Mouse (Mus musculus): Measurements from ENCODE around the gene Gm45233. TPM values are rescaled to one million over a fixed set of nuclear protein-coding genes. Genes with fewer than 3 reads are reported as not detected.
"Not testable (repeated sequence)": the region's sequence is repeated elsewhere in the genome, so short reads cannot be mapped to it uniquely, and the experiment has no call there.

Gene Gm45233
- polyA plus RNA-seq (2017; shearing (Covaris generic)) = not detected

DNA sequence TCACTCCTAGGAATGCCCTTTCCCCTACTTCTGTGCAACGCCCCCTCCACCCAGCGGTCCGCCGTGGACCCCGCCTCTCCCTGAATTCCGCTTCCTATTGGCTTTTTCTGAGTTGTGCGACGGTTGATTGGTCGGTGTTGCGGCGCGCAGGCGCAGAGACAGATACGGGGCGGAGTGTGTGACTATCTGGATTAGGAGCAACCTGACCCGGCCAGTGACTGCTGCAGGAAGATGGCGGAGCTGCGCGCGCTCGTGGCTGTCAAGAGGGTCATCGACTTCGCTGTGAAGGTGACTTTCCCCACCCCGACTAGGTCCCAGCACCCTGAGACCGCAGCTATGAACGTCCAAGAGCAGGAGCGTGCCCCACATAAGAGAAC, at the start of gene Gm45233, which contains the start of gene Etfb:
Gene Gm45233, plus strand, starts transcription at position 212 of the 377 bp plus-strand sequence.
Gene Etfb, plus strand, starts transcription at position 167 of the 377 bp plus-strand sequence.
- peak; percentile 93 for ATAC-seq

DNA sequence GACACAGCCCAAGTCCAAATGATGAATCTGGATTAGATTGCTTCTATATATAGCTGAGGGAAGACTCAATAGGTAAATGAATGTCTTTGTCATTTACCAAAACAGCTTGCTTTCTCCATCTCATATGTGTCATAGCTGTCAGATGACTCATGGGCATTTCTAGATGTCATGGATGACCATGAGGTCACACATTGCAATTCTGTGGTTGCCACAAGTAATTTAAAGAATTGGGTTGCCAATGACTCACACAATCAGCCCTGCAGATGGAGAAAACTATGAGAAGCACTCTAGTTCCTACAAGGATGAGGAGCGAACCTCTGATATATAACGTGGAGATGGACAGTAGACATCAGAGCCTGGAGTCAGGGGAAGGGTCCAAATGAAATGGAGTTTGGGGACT, 44.4 kb upstream of the Gm45233 start:
- no peak for ATAC-seq

DNA sequence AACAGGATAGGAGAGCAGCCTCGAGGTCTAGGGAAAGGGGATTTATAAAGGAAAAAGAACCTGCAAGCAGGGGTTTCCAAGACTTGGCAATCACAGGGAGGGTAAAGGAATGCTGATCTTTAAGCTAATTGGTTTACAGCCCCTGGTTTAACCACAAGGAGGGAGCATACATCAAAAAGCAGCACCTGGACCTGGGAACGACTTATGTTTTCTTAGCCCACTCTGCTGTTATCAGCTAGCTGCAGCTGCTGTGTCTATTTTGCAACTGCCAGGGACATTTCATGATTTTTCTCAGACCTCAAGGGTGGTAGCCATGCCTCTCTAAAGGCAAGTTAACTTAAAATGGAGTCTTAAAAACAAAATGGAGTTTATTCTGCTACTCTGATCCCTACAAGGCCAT, 41.2 kb upstream of the Gm45233 start:
- no peak for ATAC-seq

DNA sequence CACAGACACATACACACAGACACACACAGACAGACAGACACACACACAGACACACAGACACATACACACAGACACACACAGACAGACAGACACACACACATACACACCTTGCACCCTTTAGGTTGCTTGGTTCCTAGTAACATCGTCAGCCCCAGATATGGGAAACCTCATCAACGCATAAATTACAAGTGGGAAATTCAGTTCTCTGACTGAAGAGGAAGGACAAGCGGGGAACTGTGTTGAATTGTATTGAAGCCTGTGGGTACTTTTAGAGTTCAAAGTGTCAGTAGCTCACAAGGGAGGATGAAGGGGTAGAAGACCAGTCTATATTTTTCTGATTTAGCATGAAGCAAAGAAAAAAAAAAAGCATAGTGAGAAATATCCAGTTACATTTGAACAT, 36.4 kb upstream of the Gm45233 start:
- no peak for ATAC-seq

DNA sequence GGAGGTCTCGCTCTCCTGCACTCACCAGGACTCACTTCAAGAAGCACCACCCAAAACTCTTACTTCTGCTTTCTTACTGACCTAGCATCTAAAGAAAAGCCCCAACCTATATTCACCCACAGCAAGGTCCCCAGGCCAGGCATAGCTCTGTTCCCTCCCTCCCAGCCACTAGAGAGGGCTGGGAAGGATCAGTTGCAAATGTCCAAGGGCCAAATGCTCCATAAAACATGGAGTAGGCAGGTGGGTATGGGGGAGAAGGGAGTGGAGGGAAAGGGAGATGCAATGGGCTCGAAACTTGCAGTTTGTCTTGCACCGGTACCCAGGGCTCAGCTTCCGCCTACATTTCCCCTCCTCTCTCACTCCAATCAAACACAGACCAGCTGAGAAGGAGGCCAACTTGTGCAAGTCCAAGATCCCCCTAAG, 35.8 kb upstream of the Gm45233 start, which contains the start of gene Siglecg:
Gene Siglecg, plus strand, starts transcription at position 74 of the 423 bp plus-strand sequence.
- no peak for ATAC-seq

DNA sequence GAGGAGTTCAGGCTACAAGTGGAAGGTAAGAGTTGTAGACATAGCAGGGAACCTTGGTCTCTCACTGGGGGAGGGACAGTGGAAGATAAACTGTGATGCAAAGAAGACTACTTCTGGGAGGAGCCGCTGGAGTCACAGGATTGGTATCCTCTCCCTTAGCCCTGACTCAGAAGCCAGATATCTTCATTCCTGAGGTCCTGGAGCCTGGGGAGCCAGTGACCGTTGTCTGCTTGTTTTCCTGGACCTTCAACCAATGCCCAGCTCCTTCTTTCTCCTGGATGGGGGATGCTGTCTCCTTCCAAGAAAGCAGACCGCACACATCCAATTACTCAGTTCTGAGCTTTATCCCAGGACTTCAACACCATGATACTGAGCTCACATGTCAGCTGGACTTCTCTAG, 34.8 kb upstream of the Gm45233 start:
- ATAC-seq = no peak

DNA sequence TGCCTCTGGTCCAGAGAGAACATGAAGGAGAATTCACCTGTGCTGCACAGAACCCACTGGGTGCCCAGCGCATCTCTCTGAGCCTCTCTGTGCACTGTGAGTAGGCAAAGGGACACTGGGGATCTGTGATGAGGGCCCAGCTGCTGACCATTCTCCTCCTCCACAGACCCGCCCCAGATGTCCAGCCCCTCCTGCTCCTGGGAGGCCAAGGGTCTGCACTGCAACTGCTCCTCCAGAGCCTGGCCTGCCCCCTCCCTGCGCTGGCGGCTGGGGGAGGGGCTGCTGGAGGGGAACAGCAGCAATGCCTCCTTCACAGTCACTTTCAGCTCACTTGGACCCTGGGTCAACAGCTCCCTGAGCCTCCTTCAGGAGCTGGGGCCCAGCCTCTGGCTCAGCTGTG, 32.2 kb upstream of the Gm45233 start:
- ATAC-seq = not testable (repeated sequence)

DNA sequence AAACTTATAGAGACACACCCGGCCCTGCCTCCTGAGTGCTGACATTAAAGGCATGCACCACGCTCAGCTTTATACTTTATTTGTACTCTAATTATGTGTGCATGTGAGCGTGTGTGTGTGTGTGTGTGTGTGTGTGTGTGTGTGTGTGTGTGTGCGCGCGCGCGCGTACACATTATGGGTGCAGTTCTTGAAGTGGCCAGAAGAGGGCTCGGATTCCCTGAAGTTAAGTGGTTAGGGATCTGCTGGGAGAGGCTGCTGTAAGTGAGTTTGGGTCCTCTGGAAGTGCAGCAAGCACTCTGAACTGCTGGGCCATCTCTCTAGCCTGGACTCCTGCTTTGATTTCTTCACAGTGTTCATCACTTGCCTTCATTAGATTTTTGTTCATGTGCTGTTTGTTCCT, 26.6 kb upstream of the Gm45233 start:
- ATAC-seq = no peak

DNA sequence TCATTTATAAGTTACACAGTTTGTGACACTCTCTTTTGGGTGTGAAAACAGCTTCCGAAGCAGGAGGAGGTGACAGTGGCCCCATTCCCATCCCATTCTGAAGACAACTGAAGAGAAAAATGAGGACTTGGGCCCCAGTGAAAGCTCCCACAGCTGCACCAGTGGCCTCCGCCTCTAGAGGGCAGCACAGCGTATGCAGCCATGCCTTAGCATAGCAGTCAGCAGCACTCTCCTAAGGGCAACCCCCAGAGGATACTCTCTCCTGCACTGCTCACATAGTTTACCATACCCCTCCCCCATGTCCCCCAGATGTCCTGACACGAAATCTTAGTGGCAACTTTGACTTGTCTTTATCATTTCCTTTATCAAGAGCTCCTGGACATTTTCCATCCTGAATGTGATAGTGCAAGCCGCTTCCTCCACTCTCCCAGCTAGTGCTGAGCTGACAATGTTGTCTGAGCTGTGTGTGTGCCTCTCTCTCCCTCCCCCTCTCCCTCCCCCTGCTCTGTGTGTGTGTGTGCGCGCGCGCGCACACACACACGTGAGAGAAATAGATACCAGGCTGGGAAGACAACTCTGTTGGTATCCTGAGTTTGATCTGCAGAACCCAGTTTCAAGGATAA, 20.8 kb upstream of the Gm45233 start:
- peak; percentile 94 for ATAC-seq

DNA sequence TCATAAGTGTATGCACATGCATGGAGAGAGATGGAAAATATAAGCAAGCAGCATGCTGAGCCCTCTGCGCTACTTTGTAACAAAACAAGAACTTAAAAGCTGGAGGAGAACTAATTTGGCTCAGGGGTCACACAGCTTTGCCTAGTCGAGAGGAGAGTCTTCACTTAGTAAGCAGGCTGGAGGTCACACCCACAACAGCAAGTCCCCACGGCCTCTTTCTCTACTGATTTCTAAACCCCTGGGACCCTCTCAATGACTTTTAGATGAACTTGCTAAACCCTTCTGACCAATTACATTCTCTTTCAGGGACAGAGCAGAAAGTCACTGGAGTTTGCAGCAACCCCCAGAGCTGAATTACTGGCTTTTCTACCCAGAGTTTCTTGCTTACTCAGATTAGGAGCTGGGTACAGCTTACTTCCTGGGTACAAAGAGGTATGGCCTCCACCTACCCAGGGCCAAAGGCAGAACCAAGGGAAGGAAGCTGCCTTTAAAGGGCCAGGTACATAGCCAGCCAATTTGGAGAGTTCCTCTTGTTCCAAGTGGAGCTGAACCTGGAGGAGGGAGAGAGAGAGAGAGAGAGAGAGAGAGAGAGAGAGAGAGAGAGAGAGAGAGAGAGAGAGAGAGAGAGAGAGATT, 19.8 kb upstream of the Gm45233 start:
- ATAC-seq = peak; percentile 51

DNA sequence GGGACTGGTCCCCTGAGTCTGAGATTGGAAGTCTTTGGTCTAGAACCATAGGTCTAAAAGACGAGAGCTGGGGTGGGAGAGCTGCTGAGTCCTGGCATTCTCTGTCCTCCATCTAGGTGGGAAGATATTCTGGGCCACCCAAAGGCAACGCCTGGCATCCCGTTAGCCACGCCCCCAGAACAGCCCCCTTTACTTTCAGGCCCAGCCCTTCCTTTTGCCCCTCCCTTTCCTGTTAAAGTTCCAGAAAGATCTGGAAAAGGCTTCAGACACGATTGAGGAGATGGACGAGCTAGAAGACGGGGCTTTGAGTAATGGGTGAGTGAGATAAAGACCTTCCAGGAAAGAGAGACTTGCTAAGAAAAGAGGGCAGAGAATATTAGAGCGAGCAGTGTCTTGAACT, 16.5 kb upstream of the Gm45233 start, which contains the start of gene Lim2:
Gene Lim2, plus strand, starts transcription at position 265 of the 400 bp plus-strand sequence.
- no peak for ATAC-seq

DNA sequence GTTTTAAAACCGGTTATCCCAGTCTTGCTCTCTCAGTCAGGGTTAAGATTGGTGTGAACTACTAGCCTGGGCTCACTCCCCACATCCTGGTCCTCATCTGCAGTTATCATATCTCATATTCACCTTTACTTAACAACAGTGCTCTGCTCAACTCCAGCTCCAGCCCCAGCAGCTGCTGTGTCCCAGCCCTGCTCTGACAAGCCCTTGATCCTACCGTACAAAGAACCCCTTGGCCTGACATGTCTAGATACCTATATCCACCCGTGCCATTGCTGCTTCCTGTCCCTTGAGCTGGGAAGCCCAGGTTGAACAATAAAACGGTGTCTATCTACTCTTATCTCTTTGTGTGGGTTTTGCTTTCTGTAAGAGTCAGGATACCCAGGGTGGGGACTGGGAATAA, 14.4 kb upstream of the Gm45233 start:
- ATAC-seq = no peak

DNA sequence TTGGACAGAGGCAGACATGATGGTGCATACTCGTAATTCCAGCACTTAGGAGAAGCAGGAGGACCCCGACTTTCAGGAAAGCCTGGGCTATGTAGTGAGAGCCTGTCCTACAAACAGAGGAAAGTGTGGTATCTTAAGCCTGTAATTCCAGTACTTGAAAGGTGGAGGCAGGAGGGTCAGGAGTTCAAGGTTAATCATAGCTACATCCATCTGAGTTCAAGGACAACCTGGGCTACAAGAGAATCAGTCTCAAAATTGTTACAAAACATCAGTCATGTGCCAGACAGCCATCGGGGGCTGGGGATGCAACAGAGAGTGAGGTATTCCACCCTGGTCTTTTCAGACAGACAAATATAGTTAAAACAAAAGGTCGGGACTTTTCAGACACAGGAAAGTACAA, 11.0 kb upstream of the Gm45233 start:
- ATAC-seq = no peak

DNA sequence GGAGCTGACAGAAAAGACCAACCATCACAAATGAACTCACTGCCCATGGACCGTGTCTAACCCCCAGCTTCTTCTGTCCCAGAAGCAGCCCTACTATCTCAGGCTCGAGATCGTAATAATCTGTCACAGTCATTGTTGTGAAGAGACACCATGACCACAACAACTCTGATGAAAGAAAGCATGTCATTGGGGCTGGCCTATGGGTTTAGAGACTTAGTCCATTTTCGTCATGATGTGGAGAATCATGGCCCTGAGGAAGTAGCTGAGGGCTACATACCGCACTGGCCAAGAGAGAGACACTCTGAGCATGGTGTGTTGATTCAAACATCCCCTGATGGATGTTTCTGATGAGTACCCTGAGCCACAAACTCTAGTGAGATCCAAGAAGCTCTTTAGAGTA, 9.3 kb upstream of the Gm45233 start:
- no peak for ATAC-seq

DNA sequence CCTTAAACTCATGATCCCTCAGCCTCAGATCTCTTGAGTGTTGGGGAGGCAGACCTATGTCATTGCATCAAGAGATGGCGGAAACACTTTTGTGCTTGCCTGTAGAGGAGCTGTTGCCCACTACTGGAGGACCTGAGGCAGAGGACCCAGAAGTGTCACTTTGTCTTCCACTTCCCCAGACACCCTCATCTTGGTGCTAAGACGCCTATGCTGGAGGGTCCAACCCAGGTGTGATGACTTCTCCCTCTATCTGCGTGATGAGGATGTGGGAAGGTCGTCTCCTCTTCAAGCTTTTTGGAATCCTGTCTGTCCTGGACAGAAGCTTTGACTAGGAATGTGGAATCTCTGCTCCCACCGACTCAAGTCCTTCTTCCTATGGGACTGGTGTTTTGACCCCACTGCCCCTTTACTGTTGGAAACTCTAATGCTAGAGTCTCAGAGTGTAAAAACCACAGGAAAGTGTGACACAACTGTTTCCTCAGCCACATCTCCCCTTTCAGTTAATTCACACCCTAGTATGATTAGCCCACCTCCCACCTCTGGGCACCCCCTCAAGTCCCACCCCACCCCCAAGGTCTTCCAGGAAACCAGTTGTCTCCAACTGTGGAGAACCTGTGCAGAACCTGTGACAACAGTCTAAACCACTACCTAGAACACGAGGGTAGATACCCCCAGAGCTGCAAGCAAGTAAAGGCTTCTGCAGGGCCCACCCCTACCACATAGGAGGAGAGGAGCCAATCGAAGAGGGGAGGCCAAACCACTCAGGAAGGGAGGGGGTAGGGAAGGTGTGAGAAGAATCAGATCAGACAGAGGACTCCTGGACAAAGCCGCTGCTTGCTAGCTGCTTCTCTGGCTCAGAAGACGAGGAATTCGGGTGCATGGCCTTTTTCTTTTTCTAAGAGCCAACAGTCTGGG, 7.3 kb upstream of the Gm45233 start, which contains the start of gene Nkg7:
Gene Nkg7, plus strand, starts transcription at position 733 of the 915 bp plus-strand sequence.
- ATAC-seq = peak; percentile 33

DNA sequence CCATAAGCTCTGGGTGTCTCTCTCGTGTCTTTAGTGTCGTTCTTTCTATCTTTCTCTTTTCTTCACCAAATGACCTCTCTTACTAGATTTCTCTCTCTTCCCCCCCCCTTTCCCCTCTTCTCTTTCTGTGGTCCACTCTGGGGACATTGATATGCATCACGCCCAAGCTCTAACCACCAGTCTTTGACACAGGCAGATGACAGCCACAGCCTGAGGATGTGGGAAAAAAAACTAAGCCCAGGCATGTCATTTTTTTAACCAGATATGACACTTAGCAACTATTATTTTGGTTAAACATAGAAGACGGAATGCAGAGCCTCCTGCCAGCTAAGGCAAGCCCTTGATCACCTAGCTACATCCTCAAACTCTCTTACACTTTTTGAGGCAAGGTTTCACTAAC, 5.3 kb upstream of the Gm45233 start:
- peak; percentile 26 for ATAC-seq

DNA sequence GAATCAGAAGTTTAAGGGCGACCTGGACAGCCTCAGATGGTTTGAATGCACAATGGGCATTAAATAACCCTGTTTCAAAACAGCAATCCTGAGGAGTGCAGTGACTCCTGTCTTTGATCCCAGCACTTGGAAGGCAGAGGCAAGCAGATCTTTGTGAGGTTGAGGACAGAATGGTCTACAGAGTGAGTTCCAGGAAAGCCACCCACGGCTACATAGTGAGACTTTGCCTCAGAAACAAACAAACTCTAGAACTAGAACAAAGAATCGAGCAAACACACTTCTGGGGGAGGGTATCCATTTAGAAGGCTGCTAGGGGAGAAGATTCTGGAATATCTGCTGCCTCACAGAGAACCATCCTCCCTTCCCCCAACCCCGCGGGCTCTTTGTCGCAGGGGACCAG, 3.4 kb upstream of the Gm45233 start, which contains the start of gene Cldnd2:
Gene Cldnd2, plus strand, starts transcription at position 301 of the 400 bp plus-strand sequence.
- no peak for ATAC-seq

DNA sequence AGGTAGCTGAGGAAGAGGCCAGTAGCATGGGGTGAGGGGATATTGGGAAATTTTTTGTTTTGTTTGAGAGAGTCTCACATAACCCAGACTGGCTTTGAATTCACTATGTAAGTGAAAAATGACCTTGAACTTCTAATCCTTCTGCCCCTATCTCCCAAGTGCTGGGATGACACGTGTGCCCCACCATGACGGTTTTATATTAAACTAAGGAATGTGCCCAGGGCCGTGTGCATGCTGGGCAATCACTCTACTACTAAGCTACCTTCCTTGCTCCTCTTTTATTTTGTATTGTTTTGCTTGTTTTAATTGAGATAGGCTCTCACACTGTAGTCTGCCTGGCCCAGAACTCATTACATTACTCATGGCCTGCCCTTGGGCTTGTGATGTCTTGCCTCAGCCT, 2.9 kb upstream of the Gm45233 start:
- no peak for ATAC-seq

DNA sequence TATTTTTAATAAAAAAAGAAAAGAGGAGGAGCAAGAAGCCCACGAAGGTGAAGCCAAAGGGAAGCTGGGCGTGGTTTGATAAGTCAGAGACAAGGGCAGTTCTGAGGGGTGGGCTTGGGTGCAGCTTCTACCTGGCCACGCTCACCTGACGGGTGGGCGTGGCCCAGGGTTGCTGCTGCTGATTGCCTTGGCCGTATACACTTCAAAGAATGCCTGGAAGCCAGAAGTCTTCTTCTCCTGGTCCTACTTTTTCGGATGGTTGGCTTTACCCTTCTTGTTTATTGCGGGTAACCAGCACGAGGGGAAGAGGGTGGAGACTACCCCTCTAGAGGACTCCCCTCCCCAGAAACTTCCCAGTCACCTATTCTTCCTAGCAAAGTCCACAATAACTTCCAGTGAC, 1.2 kb upstream of the Gm45233 start:
- no peak for ATAC-seq

DNA sequence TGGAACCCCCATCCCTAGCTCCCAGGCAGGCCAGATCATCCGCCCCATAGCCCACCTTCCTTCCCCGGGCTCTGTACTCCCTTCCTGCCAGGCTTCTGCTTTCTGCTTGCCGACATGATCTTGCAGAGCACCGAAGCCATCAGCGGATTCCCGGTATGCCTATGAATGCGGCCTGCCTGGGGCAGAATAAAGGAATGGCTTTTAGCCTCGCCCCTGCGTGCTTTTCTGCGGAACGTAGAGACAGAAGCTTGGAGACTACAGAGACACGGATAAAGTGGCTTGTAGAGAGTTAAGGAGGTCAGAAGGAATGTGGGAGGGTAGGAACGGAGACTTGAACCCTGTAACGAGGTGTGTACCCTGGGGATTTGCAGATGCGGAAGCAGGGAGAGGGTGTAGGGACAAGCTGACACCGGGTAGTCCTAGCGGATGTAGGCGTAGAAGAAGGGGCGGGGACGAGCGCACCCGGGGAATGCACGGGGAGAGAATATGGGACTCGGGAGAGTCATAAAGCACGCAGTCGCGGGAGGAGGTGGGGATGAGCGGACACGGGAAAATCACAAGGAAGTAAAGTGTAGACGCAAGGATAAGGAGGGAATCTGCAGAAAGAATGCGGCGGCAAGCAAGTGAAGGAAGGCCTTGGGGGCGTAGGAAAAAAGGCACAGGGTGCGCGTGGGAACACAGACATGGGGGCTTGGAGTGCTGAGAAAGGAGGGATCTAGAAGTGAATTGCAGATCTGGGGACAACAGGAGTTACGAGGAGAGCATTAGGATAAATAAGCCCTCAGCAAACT, 607 bp upstream of the Gm45233 start:
- ATAC-seq = peak; percentile 80

DNA sequence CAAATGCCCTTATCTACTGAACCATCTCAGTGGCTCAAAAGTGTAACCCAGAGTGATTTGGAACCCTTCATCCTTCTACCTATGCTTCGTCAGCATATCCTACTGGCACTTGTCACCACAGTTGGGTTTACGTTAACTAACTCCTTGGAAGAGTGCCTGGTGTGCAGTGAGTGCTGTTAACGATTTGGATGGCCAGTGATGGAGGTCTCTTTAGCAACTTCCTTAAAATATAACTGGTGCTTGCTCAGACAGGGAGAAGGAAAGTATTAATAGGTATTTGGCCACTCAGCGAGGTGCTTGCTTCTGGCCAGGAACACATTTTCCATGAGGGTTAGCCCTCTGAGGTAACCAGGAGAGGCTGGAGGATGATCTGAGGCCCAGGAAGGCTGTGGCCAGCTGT, 3.9 kb downstream of the Gm45233 start:
- no peak for ATAC-seq

DNA sequence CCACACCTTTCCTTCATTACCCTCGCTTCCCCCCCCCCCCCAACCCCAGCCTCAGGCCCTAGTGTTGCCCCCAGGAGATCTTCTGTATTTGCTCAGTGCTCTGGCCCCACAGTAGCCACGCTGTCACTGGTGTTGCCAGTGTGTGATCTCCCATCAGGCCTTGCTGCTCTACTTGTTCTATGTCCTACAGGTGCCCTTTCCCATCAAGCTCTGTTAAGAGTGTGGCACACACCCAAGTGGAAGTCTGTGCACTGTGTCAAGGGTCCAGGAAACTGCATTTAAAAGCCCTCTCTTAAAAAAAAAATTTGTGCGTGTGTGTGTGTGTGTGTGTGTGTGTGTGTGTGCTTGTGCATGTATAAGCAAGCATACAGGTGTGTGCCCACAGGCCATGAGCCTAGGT, 4.3 kb downstream of the Gm45233 start:
- ATAC-seq = no peak

Data from activated CD4-positive, CD25-positive, alpha-beta regulatory T cell, adult 4 months (primary cell).